Mouse (Mus musculus): ENCODE results near the gene Stx3.

Stx3 gene

DNA sequence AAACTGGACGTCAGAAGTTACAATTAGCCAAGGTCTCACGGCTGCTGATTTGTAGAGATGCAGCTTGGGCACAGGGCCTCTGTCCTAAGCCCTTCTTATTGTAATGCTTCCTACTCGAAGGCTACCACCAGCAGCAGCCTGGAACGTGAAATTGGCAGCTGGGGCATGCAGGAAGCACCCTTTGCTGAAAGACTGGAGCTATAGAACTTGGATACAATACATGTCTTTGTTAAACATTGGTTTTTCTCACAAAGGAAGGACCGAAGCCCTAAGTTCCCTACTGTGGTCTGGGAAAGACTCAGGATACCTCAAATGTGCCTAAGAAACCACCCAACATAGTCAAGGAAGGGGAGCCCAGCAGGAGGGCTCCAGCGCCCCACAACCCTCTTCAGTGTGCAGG lies 11.4 kb downstream of the Stx3 start:
- 52% methylated on average over 6 of the region's 6 CpGs for WGBS

DNA sequence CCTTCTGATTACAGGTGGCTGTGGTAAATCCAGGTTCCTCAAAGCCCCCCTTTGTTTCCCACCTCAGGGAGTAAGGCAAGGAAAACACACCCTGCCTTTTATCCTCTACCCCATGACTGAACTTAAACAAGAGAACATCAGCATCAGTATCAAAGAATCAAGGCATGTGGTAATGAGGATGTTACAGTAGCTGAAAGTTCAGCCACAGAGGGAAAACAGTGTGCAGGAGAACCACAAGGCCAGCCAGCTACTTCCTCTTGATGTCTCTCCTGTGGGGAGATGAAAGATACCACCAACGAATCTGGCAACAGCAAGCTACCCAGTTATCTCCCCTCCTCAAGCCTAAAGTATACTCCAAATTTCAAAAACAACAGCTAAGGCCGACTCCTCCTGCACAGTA lies 12.0 kb downstream of the Stx3 start:
- WGBS: 68% methylated on average over 2 of the region's 2 CpGs

DNA sequence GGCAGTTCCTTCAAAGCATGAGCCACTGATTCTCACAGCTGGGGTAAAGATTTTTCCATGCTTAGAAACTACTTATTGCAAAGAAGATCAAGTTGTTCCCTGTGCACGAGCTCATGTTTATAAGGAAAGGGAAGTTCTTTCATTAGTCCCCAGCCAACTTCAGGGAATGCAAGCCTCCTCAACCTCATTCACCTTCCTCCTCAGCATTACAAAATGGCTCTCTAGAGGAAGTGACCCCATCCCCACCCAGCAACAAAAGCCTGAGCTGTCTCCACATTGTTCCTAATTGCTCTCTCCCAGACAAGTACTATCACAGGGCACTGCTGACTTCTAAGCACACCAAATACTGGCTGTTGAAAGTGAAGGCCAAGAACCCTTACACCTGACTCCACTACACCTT lies 14.8 kb downstream of the Stx3 start:
- WGBS: 48% methylated on average over 1 of the region's 1 CpGs

DNA sequence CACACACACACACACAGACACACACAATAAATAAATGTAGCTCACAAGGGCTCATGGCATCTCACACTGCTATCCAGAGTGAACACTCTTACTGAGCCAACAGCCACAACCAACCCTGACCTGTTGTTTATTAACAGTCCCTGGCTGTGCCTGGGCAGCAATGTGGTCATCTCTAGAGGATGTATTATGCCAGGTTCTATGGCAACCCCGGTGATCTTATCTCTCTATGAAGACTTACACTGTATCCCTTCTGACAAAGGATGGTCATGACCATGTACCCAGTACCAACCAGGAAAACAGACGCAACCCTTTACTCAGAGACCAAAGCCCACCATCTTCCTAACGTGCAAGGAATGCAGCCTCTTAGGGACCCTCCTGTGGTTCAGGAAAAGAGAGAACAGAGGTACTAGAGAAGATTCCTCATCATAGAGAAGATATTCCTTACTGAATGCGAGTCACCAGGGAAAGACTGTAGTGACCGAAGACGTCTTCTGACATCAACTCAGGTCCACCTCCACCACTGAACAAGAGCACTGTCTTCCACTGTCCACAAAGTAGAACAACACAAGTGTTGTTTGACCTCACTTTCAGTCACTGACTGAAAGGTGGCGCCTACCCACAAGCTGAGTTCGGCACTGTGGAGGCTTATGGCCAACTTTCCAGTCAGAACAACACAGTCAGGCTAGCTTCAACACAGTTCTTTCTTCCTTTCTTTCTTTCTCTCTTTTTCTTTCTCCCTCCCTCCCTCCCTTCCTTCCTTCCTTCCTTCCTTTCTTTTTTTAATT lies 18.5 kb downstream of the Stx3 start:
- 80% methylated on average over 8 of the region's 8 CpGs for WGBS

DNA sequence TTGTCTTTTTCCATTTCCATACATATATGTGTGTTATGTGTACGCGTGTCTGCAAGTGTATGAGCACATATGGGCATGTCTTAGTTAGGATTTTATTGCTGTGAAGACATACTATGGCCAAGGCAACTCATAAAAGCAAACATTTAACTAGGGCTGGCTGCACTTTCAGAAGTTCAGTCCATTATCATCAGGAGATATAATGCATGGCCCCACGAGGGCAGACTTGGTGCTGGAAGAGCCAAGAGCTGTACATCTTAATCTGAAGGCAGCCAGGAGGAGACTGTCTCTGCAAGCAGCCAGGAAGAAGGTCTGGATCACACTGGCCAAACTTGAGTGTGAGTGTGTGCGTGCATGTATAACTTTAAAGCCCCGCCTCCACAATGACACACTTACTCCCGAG lies 24.8 kb downstream of the Stx3 start:
- WGBS: 80% methylated on average over 6 of the region's 6 CpGs

DNA sequence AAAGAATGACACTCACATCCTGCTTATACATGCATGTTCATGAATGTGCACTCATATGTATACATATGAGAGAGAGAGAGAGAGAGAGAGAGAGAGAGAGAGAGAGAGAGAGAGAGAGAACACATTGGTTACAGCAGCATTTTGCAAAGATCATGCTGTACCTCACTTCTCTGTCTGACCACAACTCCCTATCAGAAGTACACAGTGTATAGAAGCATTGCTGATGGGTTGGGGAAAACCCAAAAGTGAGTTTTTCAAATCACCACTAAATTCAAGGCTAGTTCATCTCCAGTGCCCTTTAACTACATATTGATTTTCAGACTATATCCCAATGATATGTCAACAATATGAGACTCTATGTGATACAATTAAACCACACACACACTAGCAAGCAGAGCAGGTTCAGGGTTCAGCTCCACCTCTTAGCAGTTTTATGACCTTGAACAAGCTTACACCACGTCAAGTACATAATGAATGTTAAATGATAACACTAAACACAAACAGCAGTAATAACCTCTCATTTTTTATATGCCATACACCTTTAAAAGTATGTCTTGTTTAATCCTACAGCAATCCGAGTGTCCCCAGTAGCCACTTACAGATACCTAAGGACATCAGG lies 25.4 kb downstream of the Stx3 start:
- WGBS: 91% methylated on average over 2 of the region's 2 CpGs

DNA sequence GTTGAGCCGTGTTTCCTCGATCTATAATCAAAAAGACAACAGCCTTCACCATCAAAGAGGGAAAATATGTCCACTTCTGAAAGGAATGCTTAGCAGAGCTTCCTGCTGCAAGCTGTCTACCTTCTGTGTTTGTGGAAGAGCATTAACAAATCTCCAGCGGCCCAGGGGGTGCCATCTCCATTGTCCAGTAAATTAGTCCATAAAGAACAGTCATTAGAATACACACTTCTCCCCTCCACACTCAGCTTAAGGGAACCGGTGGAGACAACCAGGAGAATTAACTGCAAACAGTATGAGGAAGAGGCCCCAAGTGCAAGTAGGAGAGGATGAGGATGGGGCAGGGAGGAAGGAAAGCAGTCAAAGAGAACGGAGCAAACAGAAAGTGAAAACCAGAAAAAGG lies 27.4 kb downstream of the Stx3 start:
- 68% methylated on average over 5 of the region's 5 CpGs for WGBS

DNA sequence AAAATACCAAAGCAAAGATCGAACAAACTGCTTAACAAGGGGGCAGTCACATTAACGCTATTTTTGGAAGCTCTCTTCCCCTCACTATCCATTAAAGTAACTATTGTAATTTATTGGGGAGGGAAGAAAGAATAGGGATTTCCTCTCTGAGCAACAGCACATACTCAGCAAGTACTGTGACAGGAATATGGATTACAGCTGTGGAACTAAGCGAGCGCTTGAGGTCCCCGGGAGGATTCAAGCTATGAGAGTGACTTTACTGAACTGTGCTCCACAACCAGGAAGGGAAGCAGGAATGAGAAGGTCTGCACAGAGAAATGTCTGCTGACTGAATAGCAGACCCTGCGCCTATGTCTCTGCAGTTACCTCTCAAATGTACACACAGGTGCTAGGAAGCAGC lies 30.3 kb downstream of the Stx3 start:
- 90% methylated on average over 6 of the region's 6 CpGs for WGBS

DNA sequence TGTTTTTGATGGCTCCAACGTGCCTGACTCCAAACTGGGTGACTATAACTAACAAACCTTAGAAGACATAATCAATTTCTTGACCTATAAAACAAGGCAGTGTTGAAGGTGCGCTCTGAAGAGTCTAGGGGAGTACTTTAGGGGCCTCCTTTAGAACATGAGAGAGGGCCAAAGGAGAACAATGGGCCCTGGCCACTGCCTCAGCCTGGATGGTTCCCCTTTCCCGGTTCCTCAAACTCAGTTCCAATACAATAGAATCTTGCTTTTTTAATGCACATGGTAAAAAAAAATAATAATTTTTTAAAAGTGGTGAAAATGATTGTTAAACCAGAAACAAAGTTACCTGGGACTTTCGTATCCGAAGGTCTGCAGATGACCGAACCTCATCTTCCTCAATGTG lies 31.4 kb downstream of the Stx3 start:
- WGBS: 91% methylated on average over 6 of the region's 6 CpGs

DNA sequence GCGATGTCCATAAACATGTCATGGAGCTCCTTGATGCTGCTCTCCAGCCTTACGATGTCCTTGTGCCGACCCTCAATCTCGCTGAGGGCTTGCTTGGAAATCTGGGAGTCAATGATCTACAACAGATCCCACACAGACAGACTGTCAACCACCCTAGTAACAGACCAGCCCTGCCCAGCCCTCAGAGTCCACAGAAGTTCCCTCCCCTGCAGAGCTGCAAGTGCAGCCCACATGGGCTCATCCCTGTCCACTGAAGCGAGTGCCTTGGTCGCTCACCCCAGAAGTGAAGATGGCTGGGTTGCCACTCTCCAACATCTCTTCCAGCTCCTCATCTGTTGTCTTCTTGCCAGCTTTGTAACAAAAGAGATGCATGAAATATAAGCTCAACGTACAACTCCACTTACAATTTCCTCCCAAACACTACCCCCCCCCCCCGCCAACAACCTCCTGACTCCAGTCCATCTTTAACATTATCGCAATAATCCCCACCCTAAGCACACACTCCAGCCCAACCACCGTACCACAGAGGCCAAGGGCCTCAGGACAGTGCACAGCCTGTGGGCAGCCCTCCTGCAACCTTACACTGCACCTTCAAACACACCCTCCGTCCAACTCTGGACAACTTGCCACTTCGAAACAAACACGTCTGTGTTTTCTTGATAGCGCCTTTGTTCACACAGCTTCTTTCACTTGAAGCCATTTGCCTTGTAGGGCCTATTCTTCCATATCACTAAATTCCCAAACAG lies 33.6 kb downstream of the Stx3 start:
- WGBS: 94% methylated on average over 14 of the region's 14 CpGs

DNA sequence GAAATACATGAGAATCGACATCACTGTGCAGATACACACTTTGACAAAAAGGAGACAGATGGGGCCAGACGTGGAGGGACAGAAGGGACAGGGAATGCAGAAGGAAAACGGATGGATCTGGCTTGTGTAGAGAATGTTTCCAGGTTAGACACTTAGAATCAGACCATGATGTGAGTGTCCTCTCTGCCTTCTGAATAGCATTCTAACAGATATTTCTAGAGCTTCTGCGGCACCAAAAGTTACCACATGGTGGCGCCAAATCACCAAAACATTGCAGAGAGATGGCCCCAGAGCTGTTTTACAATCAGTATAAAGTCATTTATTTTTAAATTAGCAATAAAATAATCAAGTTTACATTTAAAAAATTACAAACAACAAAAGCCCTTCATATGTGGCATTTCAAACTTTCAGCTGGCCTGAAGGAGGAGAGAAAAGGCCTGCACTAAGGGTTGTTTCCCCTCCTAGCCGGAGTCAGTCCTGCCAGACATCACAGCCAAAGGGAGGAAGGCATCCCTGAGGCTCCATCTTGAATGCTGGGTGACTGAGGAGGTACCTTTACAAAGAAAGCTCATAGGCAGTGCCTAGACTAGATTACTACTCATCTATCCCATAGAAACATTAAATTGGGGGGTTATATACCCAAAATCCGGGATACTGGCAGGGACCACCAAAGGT lies 41.9 kb downstream of the Stx3 start:
- 49% methylated on average over 7 of the region's 7 CpGs for WGBS

DNA sequence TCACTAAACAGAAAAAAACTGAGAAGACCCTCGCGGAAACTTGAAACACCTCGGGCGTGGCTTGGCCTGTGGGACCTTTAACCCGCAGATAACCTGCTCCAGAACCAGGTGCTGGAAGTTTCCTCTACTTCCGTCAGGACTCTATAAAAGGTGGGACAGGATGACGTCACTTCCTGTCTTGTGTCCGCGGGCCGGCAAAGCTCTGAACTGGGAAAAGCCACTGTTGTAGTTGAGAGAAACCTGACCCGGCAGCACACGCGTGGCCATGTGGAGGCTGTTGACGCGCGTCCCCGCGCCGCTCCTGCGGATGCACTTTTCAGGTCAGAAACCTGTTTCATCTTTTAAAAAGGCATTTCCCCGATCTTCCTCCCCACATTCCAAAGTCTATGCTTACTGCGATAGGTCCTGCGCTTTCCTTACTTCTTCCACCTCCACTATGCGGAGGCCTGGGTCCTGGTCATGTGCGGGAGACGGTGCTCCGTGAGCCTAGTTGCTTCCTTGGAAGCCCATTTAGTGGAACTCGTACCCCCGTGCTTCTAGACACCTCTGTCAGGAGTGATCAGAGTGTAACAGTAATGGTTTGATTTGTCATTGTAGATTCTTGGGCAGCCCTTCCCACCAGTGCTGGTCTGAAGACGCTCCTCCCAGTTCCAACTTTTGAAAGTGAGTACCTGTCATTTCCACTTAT lies 48.9 kb downstream of the Stx3 start, which contains the start of gene Mrpl16:
Gene Mrpl16, plus strand, starts transcription at position 187 of the 688 bp plus-strand sequence.
- WGBS: under 1% methylated on average over 30 of the region's 30 CpGs

DNA sequence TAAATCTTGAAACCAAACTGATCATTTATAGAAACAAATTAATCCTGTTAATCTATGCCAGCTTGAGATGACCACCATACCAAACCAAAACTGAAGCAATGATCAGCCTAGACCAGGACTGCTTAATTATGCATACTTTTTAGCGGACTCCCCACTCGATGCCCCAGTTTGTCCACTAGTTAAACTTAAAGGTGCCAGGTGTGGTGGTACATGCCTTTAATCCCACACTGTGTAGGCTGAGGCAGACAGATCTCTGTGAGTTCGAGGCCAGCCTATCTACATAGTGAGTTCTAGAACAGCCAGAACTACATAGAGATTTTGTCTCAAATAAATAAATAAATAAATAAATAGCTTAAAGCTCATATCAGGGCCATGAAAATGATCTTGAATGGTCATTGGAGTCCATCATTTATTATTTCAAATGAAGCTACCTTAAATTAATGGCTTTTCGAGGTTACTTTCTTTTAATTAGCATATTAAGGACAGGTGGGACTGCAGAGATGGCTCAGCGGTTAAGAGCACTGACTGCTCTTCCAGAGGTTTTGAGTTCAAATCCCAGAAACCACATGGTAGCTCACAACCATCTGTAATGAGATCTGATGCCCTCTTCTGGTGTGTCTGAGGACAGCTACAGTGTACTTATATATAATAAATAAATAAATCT lies 49.8 kb downstream of the Stx3 start:
- WGBS: 89% methylated on average over 5 of the region's 5 CpGs

DNA sequence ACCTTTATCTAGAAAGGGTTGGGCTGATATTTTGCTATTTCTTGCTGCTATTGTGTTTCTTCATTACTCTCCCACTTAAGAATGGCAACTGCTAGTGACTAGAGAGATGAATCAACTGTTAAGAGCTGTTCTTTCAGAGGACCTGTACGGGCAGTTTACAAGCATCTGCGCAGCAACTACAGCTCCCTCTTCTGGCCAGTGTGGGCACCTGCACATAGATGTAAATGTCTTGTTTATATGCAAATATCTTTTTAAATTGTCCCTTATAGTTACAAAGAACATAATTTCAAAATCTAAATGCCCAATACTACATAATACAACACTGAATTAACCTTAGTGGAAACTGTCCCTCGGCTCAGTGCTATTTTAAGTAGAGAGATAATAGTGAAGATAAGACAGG lies 51.0 kb downstream of the Stx3 start:
- WGBS: 10% methylated on average over 3 of the region's 3 CpGs

DNA sequence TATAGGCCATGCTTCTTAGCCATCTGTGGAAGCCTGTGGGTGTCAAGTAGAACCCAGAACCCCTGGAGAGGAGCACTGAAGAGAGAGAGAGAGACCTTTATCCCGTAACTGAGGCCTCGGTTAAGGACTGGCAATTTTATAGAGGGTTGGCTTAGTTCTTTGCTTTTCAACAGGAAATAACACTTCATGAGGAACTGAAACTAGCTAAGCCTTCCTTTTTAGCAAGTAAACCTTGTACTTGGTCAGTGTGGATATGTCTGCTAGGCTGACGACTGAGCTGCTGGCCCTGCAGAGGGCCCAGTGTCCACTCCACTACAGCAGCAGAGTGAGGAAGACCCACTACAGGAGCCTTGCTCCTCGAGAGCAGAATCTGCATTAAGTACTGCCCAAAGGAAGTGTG lies 52.8 kb downstream of the Stx3 start:
- WGBS: 63% methylated on average over 4 of the region's 4 CpGs

DNA sequence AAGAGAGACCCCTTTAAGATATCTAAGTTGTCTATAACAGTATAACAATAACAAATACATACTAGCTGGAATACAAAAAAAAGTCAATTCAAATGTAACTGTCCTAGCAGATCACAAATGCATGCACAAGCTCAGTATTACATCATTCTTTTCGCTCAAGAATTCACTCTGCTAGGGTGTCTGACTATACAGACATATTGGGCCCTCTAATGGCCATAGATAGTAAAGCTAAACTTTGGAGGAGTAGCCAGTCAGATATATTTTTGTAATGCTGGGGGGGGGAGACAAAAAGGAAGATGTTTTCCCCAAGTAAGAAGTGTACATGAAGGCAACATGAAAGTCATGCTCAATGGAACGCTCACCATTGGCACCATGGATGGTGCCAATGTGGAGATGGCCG lies 54.1 kb downstream of the Stx3 start:
- WGBS: 84% methylated on average over 3 of the region's 3 CpGs

DNA sequence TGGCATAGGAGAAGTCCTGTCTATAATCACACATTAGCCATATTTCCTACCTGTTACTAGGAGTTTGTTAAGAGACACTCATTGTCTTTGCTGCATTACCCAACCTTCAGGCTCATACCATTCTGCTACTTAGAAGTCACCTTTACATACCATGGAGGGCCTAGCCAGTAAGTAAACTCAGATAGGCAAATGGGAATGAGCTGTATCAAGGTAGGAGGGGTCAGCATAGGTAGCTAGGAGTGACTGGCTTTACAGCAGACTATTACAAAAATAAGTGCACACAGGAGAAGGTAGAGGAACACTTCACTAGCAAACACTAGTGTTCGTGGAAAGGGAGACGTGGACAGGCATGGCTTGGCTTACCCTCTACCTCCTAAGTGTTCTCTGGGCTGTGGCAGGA lies 71.9 kb downstream of the Stx3 start, which contains the start of gene Gif:
Gene Gif, plus strand, starts transcription at position 257 of the 400 bp plus-strand sequence.
- WGBS: 83% methylated on average over 2 of the region's 2 CpGs

DNA sequence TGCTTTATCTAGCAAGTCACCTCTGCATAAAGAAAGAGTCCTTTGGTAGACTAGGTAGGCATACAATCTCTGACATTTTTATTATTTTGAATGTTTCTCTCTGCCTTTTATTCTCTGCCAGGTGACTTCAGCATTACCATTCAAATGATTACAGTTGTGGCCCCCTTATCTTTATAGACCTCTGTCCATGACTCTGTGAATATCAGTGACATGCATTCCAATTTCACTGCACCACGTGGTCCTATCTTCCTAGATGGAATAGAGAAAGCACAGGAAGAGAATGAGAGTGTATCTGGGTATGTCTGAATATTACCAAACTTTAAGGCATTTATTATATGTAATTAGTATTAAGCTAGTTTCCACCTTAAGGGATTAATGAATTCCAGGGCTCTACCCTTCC lies 82.7 kb downstream of the Stx3 start:
- 69% methylated on average over 1 of the region's 1 CpGs for WGBS

DNA sequence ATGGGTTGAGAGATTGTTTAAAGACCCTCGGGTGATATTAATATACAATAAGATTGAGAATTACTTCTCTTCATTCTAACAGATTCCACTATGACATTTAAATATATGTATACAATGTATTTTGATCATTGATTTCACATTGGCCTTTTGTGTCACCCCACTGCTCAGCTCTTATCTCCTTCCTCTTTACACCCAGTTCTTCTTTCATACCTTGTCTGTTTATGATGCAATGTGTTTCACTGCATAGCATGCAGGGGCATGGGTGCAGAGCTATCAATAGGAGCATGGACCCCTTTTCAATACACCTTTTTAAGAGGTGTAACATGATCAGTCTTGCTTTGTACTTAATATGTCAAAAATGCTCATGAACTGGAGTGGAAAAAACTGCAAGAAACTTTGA lies 88.9 kb downstream of the Stx3 start:
- WGBS: 82% methylated on average over 1 of the region's 1 CpGs

DNA sequence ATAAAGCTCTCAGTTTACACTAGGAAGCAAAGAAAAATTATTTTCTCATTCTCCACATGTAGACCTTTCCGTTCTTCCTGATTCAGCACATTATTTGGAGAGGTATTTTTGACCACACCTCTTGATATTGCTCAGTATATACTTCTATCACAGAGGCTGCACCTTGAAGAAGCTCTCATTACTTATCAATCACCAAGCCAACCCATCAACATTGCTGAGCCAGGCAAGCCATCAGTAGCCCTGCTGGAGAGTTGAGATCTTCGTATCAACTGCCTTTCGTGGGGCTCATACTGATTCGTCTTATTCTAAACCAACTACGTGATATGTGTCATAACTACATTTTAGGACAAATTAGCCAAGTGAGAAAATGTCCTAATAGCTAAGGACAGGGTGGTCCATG lies 91.9 kb downstream of the Stx3 start:
- WGBS: 94% methylated on average over 5 of the region's 5 CpGs

DNA sequence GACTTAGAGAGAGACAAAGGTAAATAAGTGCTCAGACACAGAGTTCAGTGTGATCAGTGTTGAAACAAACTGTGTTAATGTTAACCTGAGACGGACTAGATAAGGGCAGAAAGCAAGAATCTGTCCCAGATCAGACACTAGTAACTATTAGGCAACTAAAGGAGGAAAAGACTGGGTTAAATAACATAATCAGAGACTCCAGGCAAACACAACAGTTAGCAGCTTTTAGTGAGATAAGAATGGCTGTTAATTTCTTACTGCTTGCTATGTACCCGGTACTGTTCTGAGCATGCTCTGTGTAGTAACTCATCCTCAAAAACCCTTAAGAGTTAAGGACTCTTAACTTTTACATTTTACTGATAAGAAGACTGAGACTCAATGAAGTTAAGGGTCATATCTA lies 93.3 kb downstream of the Stx3 start:
- 82% methylated on average over 2 of the region's 2 CpGs for WGBS
